Mouse (Mus musculus): Measurements from ENCODE around the gene Rgs14.

Rgs14 gene

GRCm38 (mm10) chr13:55408546-55409120 is 39.1 kb downstream of the Rgs14 start:
- no peak for TF ChIP-seq GATA4 (IDR thresholded peaks at IDR 0.05; ENCODE audit: insufficient replicate concordance, low read length)

GRCm38 (mm10) chr13:55411826-55412225 is 42.3 kb downstream of the Rgs14 start:
- no peak for TF ChIP-seq GATA4 (IDR thresholded peaks at IDR 0.05; ENCODE audit: insufficient replicate concordance, low read length)

GRCm38 (mm10) chr13:55412643-55413307 is 43.2 kb downstream of the Rgs14 start:
- no peak for TF ChIP-seq GATA4 (IDR thresholded peaks at IDR 0.05; ENCODE audit: insufficient replicate concordance, low read length)

GRCm38 (mm10) chr13:55413333-55413732 is 43.8 kb downstream of the Rgs14 start:
- no peak for TF ChIP-seq GATA4 (IDR thresholded peaks at IDR 0.05; ENCODE audit: insufficient replicate concordance, low read length)

GRCm38 (mm10) chr13:55414743-55415380 is 45.3 kb downstream of the Rgs14 start, which contains the start of gene Pfn3:
Gene Pfn3 (minus strand): TSS chr13:55415232.
- no peak for TF ChIP-seq GATA4 (IDR thresholded peaks at IDR 0.05; ENCODE audit: insufficient replicate concordance, low read length)

- no peak for TF ChIP-seq GATA4 (IDR thresholded peaks at IDR 0.05; ENCODE audit: insufficient replicate concordance, low read length)
Observed at GRCm38 (mm10) chr13:55418004-55418403, 48.5 kb downstream of the Rgs14 start.

GRCm38 (mm10) chr13:55419142-55419541 is 49.6 kb downstream of the Rgs14 start:
- TF ChIP-seq GATA4 (IDR thresholded peaks at IDR 0.05; ENCODE audit: insufficient replicate concordance, low read length): no peak

- no peak for TF ChIP-seq GATA4 (IDR thresholded peaks at IDR 0.05; ENCODE audit: insufficient replicate concordance, low read length)
Observed at GRCm38 (mm10) chr13:55420018-55420932, 50.7 kb downstream of the Rgs14 start.

GRCm38 (mm10) chr13:55420933-55421800 is 51.6 kb downstream of the Rgs14 start:
- TF ChIP-seq GATA4 (IDR thresholded peaks at IDR 0.05; ENCODE audit: insufficient replicate concordance, low read length): no peak

- TF ChIP-seq GATA4 (IDR thresholded peaks at IDR 0.05; ENCODE audit: insufficient replicate concordance, low read length): no peak
Observed at GRCm38 (mm10) chr13:55426613-55427012, 57.1 kb downstream of the Rgs14 start, which contains the start of gene F12. Gene F12 (minus strand): TSS chr13:55426793.

- TF ChIP-seq GATA4 (IDR thresholded peaks at IDR 0.05; ENCODE audit: insufficient replicate concordance, low read length): no peak
Observed at GRCm38 (mm10) chr13:55429226-55429888, 59.8 kb downstream of the Rgs14 start.

GRCm38 (mm10) chr13:55430566-55430965 is 61.0 kb downstream of the Rgs14 start:
- TF ChIP-seq GATA4 (IDR thresholded peaks at IDR 0.05; ENCODE audit: insufficient replicate concordance, low read length): no peak

- no peak for TF ChIP-seq GATA4 (IDR thresholded peaks at IDR 0.05; ENCODE audit: insufficient replicate concordance, low read length)
Observed at GRCm38 (mm10) chr13:55431889-55432685, 62.6 kb downstream of the Rgs14 start.
